Mouse (Mus musculus) CH12.LX (cell line): ENCODE data around the gene B4galt2. TPM values are rescaled to one million over a fixed set of nuclear protein-coding genes. Genes with fewer than 3 reads are reported as not detected.

Experiments
- DNase-seq: peaks from one replicate; pipeline ENCODE4 v3.0.0-alpha.2; 2013; ENCODE audit errors: extremely low read depth
- H3K27ac ChIP-seq: 2 replicates; pipeline ENCODE4 v1.5.1; 2012; ENCODE audit warnings: low read depth, mild to moderate bottlenecking, control low read depth, moderate library complexity; ENCODE audit not compliant: insufficient read depth
- H3K27me3 ChIP-seq: replicated peaks from 2 replicates; pipeline ENCODE3; 2012; ENCODE audit warnings: inconsistent platforms
- H3K36me3 ChIP-seq, 2 experiments: replicated peaks in 1 of 2; 2 replicates each; pipeline versions ENCODE3 to v1.6.1; 2012; ENCODE audit warnings: inconsistent platforms in 1 of 2, low read length in 1 of 2, mild to moderate bottlenecking in 1 of 2, mixed read lengths in 1 of 2, moderate library complexity in 1 of 2; ENCODE audit not compliant: control insufficient read depth in 1 of 2, insufficient read depth in 1 of 2
- H3K4me1 ChIP-seq, 2 experiments: 2 replicates each; pipeline ENCODE4 v1.6.1; 2012; ENCODE audit warnings: inconsistent platforms in 1 of 2, moderate library complexity in 1 of 2; ENCODE audit not compliant: insufficient read depth in 2 of 2, control insufficient read depth in 1 of 2
- H3K4me2 ChIP-seq: 2 replicates; pipeline ENCODE4 v1.6.1; 2012; ENCODE audit warnings: low read depth, mild to moderate bottlenecking, control low read depth; ENCODE audit not compliant: poor library complexity, insufficient read depth, severe bottlenecking
- H3K4me3 ChIP-seq, 3 experiments: fragments of 150-350 bp in 1 of 3; sonication (generic) in 1 of 3; replicated peaks in 1 of 3; 2 replicates each; pipeline versions ENCODE3 to v1.5.1; 2011 to 2012; ENCODE audit warnings: low read depth in 2 of 3, low read length in 2 of 3, mild to moderate bottlenecking in 2 of 3, moderate library complexity in 2 of 3, control low read depth in 1 of 3, improper control_type of control experiment in 1 of 3, inconsistent platforms in 1 of 3, mixed read lengths in 1 of 3; ENCODE audit not compliant: poor library complexity in 1 of 3
- H3K79me2 ChIP-seq: replicated peaks from 2 replicates; pipeline ENCODE4 v1.6.1; 2012; ENCODE audit warnings: mild to moderate bottlenecking, moderate library complexity; ENCODE audit not compliant: control insufficient read depth, poor library complexity, insufficient read depth, severe bottlenecking; ENCODE audit errors: extremely low read depth
- H3K9ac ChIP-seq: 2 replicates; pipeline ENCODE4 v1.6.1; 2012; ENCODE audit warnings: low read depth, mild to moderate bottlenecking, control low read depth, moderate library complexity; ENCODE audit not compliant: insufficient read depth
- H3K9me3 ChIP-seq: replicated peaks from 2 replicates; pipeline ENCODE3; 2012; ENCODE audit warnings: low read length, inconsistent platforms, mixed read lengths
- BHLHE40 ChIP-seq: IDR thresholded peaks from 2 replicates; pipeline ENCODE4 v1.6.1; 2011; ENCODE audit warnings: mild to moderate bottlenecking, low read depth, low read length, improper control_type of control experiment
- EP300 ChIP-seq: IDR thresholded peaks from 2 replicates; pipeline ENCODE4 v1.6.1; 2011; ENCODE audit warnings: low read length, improper control_type of control experiment
- HCFC1 ChIP-seq: IDR thresholded peaks from 2 replicates; pipeline ENCODE4 v1.6.1; 2012; ENCODE audit warnings: low read depth, mild to moderate bottlenecking, inconsistent platforms, low read length, improper control_type of control experiment
- IRF4 ChIP-seq: IDR thresholded peaks from 2 replicates; pipeline ENCODE4 v1.6.1; 2014; ENCODE audit warnings: low read depth, mild to moderate bottlenecking, inconsistent platforms, low read length, improper control_type of control experiment
- KAT2A ChIP-seq: IDR thresholded peaks from 2 replicates; pipeline ENCODE4 v1.6.1; 2012; ENCODE audit warnings: low read length, improper control_type of control experiment, inconsistent platforms; ENCODE audit not compliant: insufficient replicate concordance
- MAFK ChIP-seq: IDR thresholded peaks from 2 replicates; pipeline ENCODE4 v1.6.1; 2011; ENCODE audit warnings: low read length, improper control_type of control experiment; ENCODE audit not compliant: insufficient replicate concordance
- MEF2A ChIP-seq: IDR thresholded peaks from 2 replicates; pipeline ENCODE4 v1.6.1; 2014; ENCODE audit warnings: low read depth, mild to moderate bottlenecking, inconsistent platforms, low read length, improper control_type of control experiment, borderline replicate concordance
- MYC ChIP-seq: IDR thresholded peaks from 2 replicates; pipeline ENCODE4 v1.6.1; 2011; ENCODE audit warnings: low read depth, mild to moderate bottlenecking, improper control_type of control experiment, low read length
- POLR2A ChIP-seq: IDR thresholded peaks from 2 replicates; pipeline ENCODE4 v1.6.1; 2011; ENCODE audit warnings: low read depth, mild to moderate bottlenecking, improper control_type of control experiment, low read length
- POLR2AphosphoS2 ChIP-seq: IDR thresholded peaks from 2 replicates; pipeline ENCODE4 v1.6.1; 2011; ENCODE audit warnings: low read depth, low read length, improper control_type of control experiment
- RCOR1 ChIP-seq: conservative IDR thresholded peaks from 2 replicates; pipeline ENCODE4 v1.6.1; 2012; ENCODE audit warnings: low read depth, mild to moderate bottlenecking, inconsistent platforms, low read length, improper control_type of control experiment
- SIN3A ChIP-seq: IDR thresholded peaks from 2 replicates; pipeline ENCODE4 v1.6.1; 2012; ENCODE audit warnings: low read length, improper control_type of control experiment, inconsistent platforms
- TCF12 ChIP-seq: IDR thresholded peaks from 2 replicates; pipeline ENCODE4 v1.6.1; 2014; ENCODE audit warnings: low read depth, mild to moderate bottlenecking, inconsistent platforms, low read length, improper control_type of control experiment
- ZNF384 ChIP-seq: IDR thresholded peaks from 2 replicates; pipeline ENCODE4 v1.6.1; 2012; ENCODE audit warnings: low read depth, low read length, improper control_type of control experiment, inconsistent platforms
- dilution Hi-C: fragments of 300-500 bp; cut with MboI; formaldehyde crosslinking; loops from 2 replicates; pipeline ENCODE4 v1.14.3; 2020; ENCODE audit warnings: low sequenced_read_pairs; ENCODE audit not compliant: extremely low pct_unique_long_range_greater_than_20kb, extremely low pct_ligation_motif_present
- in situ Hi-C: fragments of 300-500 bp; cut with MboI; formaldehyde crosslinking; loops from 3 replicates; pipeline ENCODE4 v1.14.3; 2019; ENCODE audit warnings: low sequenced_read_pairs, low pct_ligation_motif_present, low pct_unique_long_range_greater_than_20kb, mixed read lengths
- polyA plus RNA-seq: library from polyadenylated mRNA; unstranded; fragments of >175 nt; gene quantifications from 2 replicates; pipeline ENCODE4 v1.2.1, GENCODE M21; 2012; ENCODE audit warnings: low read depth; ENCODE audit not compliant: insufficient read length
- total RNA-seq, 2 experiments: library from RNA; depleted of rRNA; stranded (reverse); fragments of 300-350 nt in 1 of 2; fragments of >200 nt in 1 of 2; gene quantifications; 2 replicates each; pipeline ENCODE4 v1.2.3; 2012 to 2014

Gene B4galt2
- total and polyA plus RNA-seq, 3 experiments = 0.14 to 0.25 TPM; not detected in 1

- Histone ChIP-seq H3K4me3 (no peak within 1 kb of the TSS), H3K36me3 (peaks cover 15 to 90% of the 10 kb centered on the region in 2 experiments), H3K9me3 (no peaks in the 10 kb centered on the region), H3K4me2 (peak within 1 kb of the TSS; percentile 44; the same call in 1 of the 2 replicates), H3K27ac (no peak within 1 kb of the TSS), H3K9ac (no peak within 1 kb of the TSS), H3K4me1 (0 out of 4 replicates have a peak, but pooled peaks cover 0 to 4% of the 10 kb centered on the region in 2 experiments), H3K79me2 (no peaks in the 10 kb centered on the region), H3K27me3 (no peaks in the 10 kb centered on the region)
- DNase-seq = no peak
- TF ChIP-seq ZNF384 = no peak
- TF ChIP-seq TCF12 = no peak
- TF ChIP-seq MYC = no peak
- no peak for TF ChIP-seq MAFK
- no peak for TF ChIP-seq SIN3A
- TF ChIP-seq HCFC1 = no peak
- TF ChIP-seq BHLHE40 = no peak
- no peak for TF ChIP-seq RCOR1
- no peak for TF ChIP-seq KAT2A
- no peak for TF ChIP-seq POLR2A
- no peak for TF ChIP-seq POLR2AphosphoS2
- no peak for TF ChIP-seq EP300
- TF ChIP-seq IRF4 = no peak
- in situ Hi-C loops = no loop called here
- dilution Hi-C loops = no loop called here
Observed at GRCm38 (mm10) chr4:117872471-117872886, 10.8 kb downstream of the B4galt2 start, which contains the start of gene Ccdc24. TSS of gene Ccdc24 (minus strand) at chr4:117872557.

GRCm38 (mm10) chr4:117871787-117872186 is 11.5 kb downstream of the B4galt2 start:
- Histone ChIP-seq H3K36me3 (peaks cover 18 to 90% of the 10 kb centered on the region in 2 experiments), H3K4me1 (0 out of 4 replicates have a peak, but pooled peaks cover 0 to 4% of the 10 kb centered on the region in 2 experiments), H3K27ac (no peak overlapping the region), H3K4me2 (no peak overlapping the region)
- dilution Hi-C loops = no loop called here
- TF ChIP-seq POLR2A = no peak
- no peak for TF ChIP-seq MEF2A
- TF ChIP-seq, all 38 proteins: peak for 0
- H3K9me3 ChIP-seq = no peaks in the 10 kb centered on the region
- in situ Hi-C loops = no loop called here
- H3K9ac ChIP-seq = no peak overlapping the region
- H3K79me2 ChIP-seq = no peaks in the 10 kb centered on the region
- no peaks in the 10 kb centered on the region for H3K27me3 ChIP-seq
- no peak overlapping the region for H3K4me3 ChIP-seq
- no peak for DNase-seq
